Mouse (Mus musculus) heart, adult 2 months (tissue): ENCODE measurements around the gene Ucn3. TPM values are rescaled to one million over a fixed set of nuclear protein-coding genes. Genes with fewer than 3 reads are reported as not detected.

ENCODE experiments used
- DNase-seq, 2 experiments: peaks; one replicate each; pipeline ENCODE4 v3.0.0; 2021
- H3K27ac ChIP-seq: fragments of 200-600 bp; 2 replicates; pipeline ENCODE4 v1.8.1; 2022
- H3K27me3 ChIP-seq: fragments of 200-500 bp; 2 replicates; pipeline ENCODE4 v1.6.1; 2012; ENCODE audit warnings: mild to moderate bottlenecking, low read length, inconsistent platforms, mixed read lengths; ENCODE audit not compliant: control insufficient read depth, insufficient read depth
- H3K36me3 ChIP-seq: fragments of 200-500 bp; 2 replicates; pipeline ENCODE4 v1.6.1; 2012; ENCODE audit warnings: low read length, inconsistent platforms; ENCODE audit not compliant: control insufficient read depth, insufficient read depth
- H3K4me1 ChIP-seq: fragments of 200-500 bp; 2 replicates; pipeline ENCODE4 v1.6.1; 2011; ENCODE audit warnings: low read length; ENCODE audit not compliant: control insufficient read depth, insufficient read depth
- H3K4me3 ChIP-seq: fragments of 200-600 bp; 2 replicates; pipeline ENCODE4 v1.8.1; 2022
- H3K79me2 ChIP-seq: fragments of 200-500 bp; replicated peaks from 2 replicates; pipeline ENCODE4 v1.6.1; 2012; ENCODE audit warnings: mild to moderate bottlenecking, inconsistent platforms, low read length, moderate library complexity, mixed read lengths; ENCODE audit not compliant: control insufficient read depth, insufficient read depth
- H3K9ac ChIP-seq: fragments of 200-500 bp; 2 replicates; pipeline ENCODE4 v1.6.1; 2012; ENCODE audit warnings: low read depth, mild to moderate bottlenecking, control low read depth, inconsistent platforms, low read length, mixed read lengths
- CTCF ChIP-seq: fragments of 200-600 bp; IDR thresholded peaks from 2 replicates; pipeline ENCODE4 v1.8.1; 2022; ENCODE audit warnings: antibody characterized with exemption, mild to moderate bottlenecking, moderate library complexity
- EP300 ChIP-seq: fragments of 200-500 bp; IDR thresholded peaks from 2 replicates; pipeline ENCODE4 v1.6.1; 2011; ENCODE audit warnings: low read depth, low read length, control low read depth; ENCODE audit not compliant: insufficient read depth
- POLR2A ChIP-seq: fragments of 200-500 bp; IDR thresholded peaks from 2 replicates; pipeline ENCODE4 v1.6.1; 2011; ENCODE audit warnings: mild to moderate bottlenecking, low read depth, low read length, control low read depth; ENCODE audit not compliant: insufficient read depth
- WGBS: fragments of 180-500 bp; shearing (Covaris S2); methylation state at CpG from one replicate; pipeline ENCODE4 v1.1.7; 2018; 5-methylcytosine and 5-hydroxymethylcytosine counted together
- intact Hi-C: fragments of 180-260 bp; cut with DNase I; formaldehyde crosslinking; loops from one replicate; pipeline ENCODE4 v1.15.1; 2025
- polyA plus RNA-seq: library from polyadenylated mRNA; depleted of rRNA; stranded (reverse); fragments of >200 nt; gene quantifications from 2 replicates; pipeline ENCODE4 v1.2.3, GENCODE M21; 2012
- total RNA-seq, 2 experiments: library from RNA; stranded (reverse); gene quantifications; 2 replicates each; pipeline ENCODE4 v1.2.3; 2021

Gene Ucn3
- total and polyA plus RNA-seq, 3 experiments = not detected

GRCm38 (mm10) chr13:3896032-3896431, 49.1 kb downstream of the Ucn3 start:
- Histone ChIP-seq H3K4me1 (no peaks in the 10 kb centered on the region), H3K4me3 (no peak overlapping the region), H3K9ac (no peak overlapping the region), H3K27me3 (no peaks in the 10 kb centered on the region), H3K79me2 (no peaks in the 10 kb centered on the region; the same call in 1 of the 2 replicates), H3K36me3 (no peaks in the 10 kb centered on the region), H3K27ac (no peak overlapping the region)
- 69% methylated on average over 6 of the region's 6 CpGs for WGBS
- intact Hi-C loops = loop anchor here (10.0 kb wide), 2 partner anchors 351 to 491 kb away; no protein-coding TSS in a partner anchor
- peak in 1 of 2 experiments; percentile 1 for DNase-seq
- no peak for TF ChIP-seq POLR2A
- TF ChIP-seq EP300 = no peak
- TF ChIP-seq CTCF = no peak

GRCm38 (mm10) chr13:3895397-3895980, 49.7 kb downstream of the Ucn3 start:
- TF ChIP-seq CTCF = no peak
- TF ChIP-seq POLR2A = no peak
- TF ChIP-seq EP300 = no peak
- intact Hi-C loops = loop anchor here (10.0 kb wide), 2 partner anchors 351 to 491 kb away; no protein-coding TSS in a partner anchor
- H3K27ac ChIP-seq = no peak overlapping the region

GRCm38 (mm10) chr13:3894549-3894948, 50.6 kb downstream of the Ucn3 start:
- Histone ChIP-seq H3K4me1 (no peaks in the 10 kb centered on the region; the same call in 1 of the 2 replicates), H3K79me2 (no peaks in the 10 kb centered on the region; the same call in 1 of the 2 replicates), H3K27ac (no peak overlapping the region), H3K4me3 (no peak overlapping the region), H3K27me3 (no peaks in the 10 kb centered on the region), H3K36me3 (no peaks in the 10 kb centered on the region), H3K9ac (no peak overlapping the region)
- intact Hi-C loops = loop anchor here (5.0 to 10.0 kb wide), 4 partner anchors 147 to 490 kb away; no protein-coding TSS in a partner anchor
- WGBS = 88% methylated on average over 8 of the region's 8 CpGs
- DNase-seq = no peak
- TF ChIP-seq CTCF (no peak), EP300 (no peak), POLR2A (no peak)

More at GRCm38 (mm10) chr13:3895397-3895980, 49.7 kb downstream of the Ucn3 start:
- H3K9ac ChIP-seq = no peak overlapping the region
- 77% methylated on average over 8 of the region's 8 CpGs for WGBS
- peak in 1 of 2 experiments; percentile 2 for DNase-seq
- no peaks in the 10 kb centered on the region for H3K4me1 ChIP-seq
- H3K27me3 ChIP-seq = no peaks in the 10 kb centered on the region
- no peak overlapping the region for H3K4me3 ChIP-seq
- H3K36me3 ChIP-seq = no peaks in the 10 kb centered on the region
- no peaks in the 10 kb centered on the region; the same call in 1 of the 2 replicates for H3K79me2 ChIP-seq

- peak; percentile 93 for TF ChIP-seq POLR2A
- no peak for TF ChIP-seq EP300
- peak; percentile 21; the same call in 1 of the 2 replicates for TF ChIP-seq CTCF
- WGBS = under 1% methylated on average over 35 of the region's 35 CpGs
- Histone ChIP-seq H3K4me3 (peak overlapping the region; percentile 82), H3K79me2 (no peaks in the 10 kb centered on the region; the same call in 1 of the 2 replicates), H3K9ac (peak overlapping the region; percentile 68), H3K27ac (peak overlapping the region; percentile 83), H3K4me1 (no peaks in the 10 kb centered on the region; the same call in 1 of the 2 replicates), H3K36me3 (0 out of 2 replicates have a peak, but pooled peaks cover 2% of the 10 kb centered on the region), H3K27me3 (no peaks in the 10 kb centered on the region)
- peak; percentile 93 for DNase-seq
- intact Hi-C loops = loop anchor here (5.0 to 10.0 kb wide), 4 partner anchors 146 to 488 kb away; no protein-coding TSS in a partner anchor
Observed at GRCm38 (mm10) chr13:3893126-3893734, 51.9 kb downstream of the Ucn3 start.

- DNase-seq = no peak
Observed at GRCm38 (mm10) chr13:3892601-3893000, 52.5 kb downstream of the Ucn3 start.

More at GRCm38 (mm10) chr13:3892601-3893000, 52.5 kb downstream of the Ucn3 start:
- Histone ChIP-seq H3K9ac (peak overlapping the region; percentile 58; the same call in 1 of the 2 replicates), H3K79me2 (no peaks in the 10 kb centered on the region; the same call in 1 of the 2 replicates), H3K4me3 (peak overlapping the region; percentile 82), H3K4me1 (no peaks in the 10 kb centered on the region; the same call in 1 of the 2 replicates), H3K27me3 (no peaks in the 10 kb centered on the region), H3K36me3 (0 out of 2 replicates have a peak, but pooled peaks cover 2% of the 10 kb centered on the region), H3K27ac (peak overlapping the region; percentile 83)
- intact Hi-C loops = loop anchor here (5.0 to 10.0 kb wide), 4 partner anchors 145 to 488 kb away; no protein-coding TSS in a partner anchor
- WGBS = 19% methylated on average over 7 of the region's 7 CpGs
- no peak for TF ChIP-seq CTCF
- no peak for TF ChIP-seq POLR2A
- TF ChIP-seq EP300 = no peak
